In the genomic region with DNA sequence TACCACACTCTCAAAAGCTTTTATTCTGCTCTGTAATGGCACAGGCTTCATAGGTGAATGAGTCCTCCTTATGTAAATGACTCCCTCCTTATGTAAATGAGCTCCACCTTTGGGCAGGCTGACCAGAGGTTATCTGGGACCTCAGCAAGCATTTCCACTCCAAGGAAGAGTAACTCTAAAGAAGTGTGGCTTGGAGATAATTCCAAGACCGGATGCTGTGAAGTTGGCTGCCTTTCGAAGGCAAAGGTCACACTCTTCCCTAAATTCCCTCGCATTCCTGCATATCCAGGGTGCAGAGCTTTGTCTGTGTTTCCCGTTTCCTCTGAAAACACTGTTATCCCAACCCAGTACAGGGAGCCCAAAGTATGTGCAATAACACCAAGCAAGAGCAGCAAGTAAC, we compare ENCODE assay signal across 22 mouse cellular contexts.
"Had no signal": no experiment of that assay in that cellular context is flagged by ENCODE, and none has a peak within 500 bp of the region (broad histone marks: within the 10 kb centered on the region; RNA-seq: fewer than 3 reads in every experiment).

No protein-coding gene starts in this region.

- H3K27ac ChIP-seq: gastrocnemius, adult 2 months; heart, embryonic 13.5 days; heart, embryonic 15.5 days; hindbrain, embryonic 13.5 days; hindbrain, embryonic 15.5 days; hindbrain, postnatal 0 days; kidney, embryonic 15.5 days; kidney, postnatal 0 days; limb, embryonic 13.5 days; limb, embryonic 15.5 days; liver, embryonic 12.5 days had no signal

- H3K36me3 ChIP-seq: heart, embryonic 13.5 days; heart, embryonic 15.5 days; hindbrain, embryonic 13.5 days; hindbrain, embryonic 15.5 days; limb, embryonic 13.5 days; limb, embryonic 15.5 days; liver, embryonic 12.5 days had no signal

- H3K9ac ChIP-seq: heart, embryonic 13.5 days; heart, embryonic 15.5 days; hindbrain, embryonic 13.5 days; hindbrain, embryonic 15.5 days; kidney, embryonic 15.5 days; limb, embryonic 13.5 days; limb, embryonic 15.5 days; liver, embryonic 12.5 days had no signal

- ATAC-seq: hindbrain, postnatal 0 days; intestine, embryonic 16.5 days; liver, embryonic 12.5 days had no signal

- H3K4me3 ChIP-seq: gastrocnemius, adult 2 months; heart, embryonic 13.5 days; heart, embryonic 15.5 days; hindbrain, embryonic 13.5 days; hindbrain, embryonic 15.5 days; kidney, embryonic 15.5 days; limb, embryonic 13.5 days; limb, embryonic 15.5 days; liver, embryonic 12.5 days had no signal

- DNase-seq: gastrocnemius, adult 2 months; gastrocnemius, postnatal 10 days; gastrocnemius, postnatal 25 days; heart, adult 18-20 months; heart, postnatal 14 days; heart, postnatal 36 days; kidney, adult 18-20 months; kidney, adult 9 months; layer of hippocampus, postnatal 36 days; left cerebral cortex, postnatal 4 days had no signal

- H3K27me3 ChIP-seq: heart, embryonic 13.5 days; heart, embryonic 15.5 days; hindbrain, embryonic 13.5 days; hindbrain, embryonic 15.5 days; kidney, embryonic 15.5 days; limb, embryonic 13.5 days; limb, embryonic 15.5 days; liver, embryonic 12.5 days had no signal

- H3K9me3 ChIP-seq: heart, embryonic 15.5 days; hindbrain, embryonic 13.5 days; hindbrain, embryonic 15.5 days; kidney, embryonic 15.5 days; limb, embryonic 15.5 days; liver, embryonic 12.5 days had no signal

- H3K4me2 ChIP-seq: heart, embryonic 11.5 days; heart, embryonic 13.5 days; heart, embryonic 15.5 days; hindbrain, embryonic 13.5 days; hindbrain, embryonic 15.5 days; kidney, embryonic 15.5 days; limb, embryonic 13.5 days; limb, embryonic 15.5 days; liver, embryonic 12.5 days had no signal
